Mouse (Mus musculus) liver, postnatal 0 days (tissue): ENCODE measurements around the gene Casd1. TPM values are rescaled to one million over a fixed set of nuclear protein-coding genes. Genes with fewer than 3 reads are reported as not detected.

Experiments used
- ATAC-seq: fragments of 200-750 bp; cut with Nextera tagmentation; 2 replicates; pipeline ENCODE4 v1.8.0; 2017; ENCODE audit warnings: mild to moderate bottlenecking, moderate library complexity
- DNase-seq: peaks from one replicate; pipeline ENCODE4 v3.0.0-alpha.2; 2016
- H3K27ac ChIP-seq: fragments of 300-500 bp; sonication (generic); 2 replicates; pipeline ENCODE4 v1.5.1; 2014; ENCODE audit warnings: antibody characterized with exemption, moderate library complexity, mild to moderate bottlenecking, low read depth
- H3K27me3 ChIP-seq: fragments of 300-500 bp; sonication (generic); 2 replicates; pipeline ENCODE4 v1.6.1; 2014; ENCODE audit warnings: low read length, control low read depth, mixed read lengths; ENCODE audit not compliant: insufficient read depth
- H3K36me3 ChIP-seq: fragments of 300-500 bp; sonication (generic); replicated peaks from 2 replicates; pipeline ENCODE4 v1.6.1; 2014; ENCODE audit warnings: mild to moderate bottlenecking, control low read depth, low read length, moderate library complexity, mixed read lengths; ENCODE audit not compliant: insufficient read depth
- H3K4me1 ChIP-seq: fragments of 300-500 bp; sonication (generic); 2 replicates; pipeline ENCODE4 v1.6.1; 2014; ENCODE audit warnings: antibody characterized with exemption, mild to moderate bottlenecking, control low read depth; ENCODE audit not compliant: insufficient read depth
- H3K4me2 ChIP-seq: fragments of 300-500 bp; sonication (generic); 2 replicates; pipeline ENCODE4 v1.6.1; 2014; ENCODE audit warnings: low read depth, mild to moderate bottlenecking, low read length, moderate library complexity, mixed read lengths
- H3K4me3 ChIP-seq: fragments of 300-500 bp; sonication (generic); 2 replicates; pipeline ENCODE4 v1.5.1; 2014; ENCODE audit warnings: low read depth, low read length
- H3K9ac ChIP-seq: fragments of 300-500 bp; sonication (generic); replicated peaks from 2 replicates; pipeline ENCODE4 v1.6.1; 2014; ENCODE audit warnings: mild to moderate bottlenecking, moderate library complexity
- H3K9me3 ChIP-seq: fragments of 300-500 bp; sonication (generic); 2 replicates; pipeline ENCODE4 v1.6.1; 2016; ENCODE audit warnings: mild to moderate bottlenecking, control low read depth, low read length, mixed read lengths
- CTCF ChIP-seq: sonication (generic); IDR thresholded peaks from 2 replicates; pipeline ENCODE4 v1.5.1; 2016; ENCODE audit warnings: antibody characterized with exemption, low read depth
- EP300 ChIP-seq: IDR thresholded peaks from 2 replicates; pipeline ENCODE4 v1.6.1; 2016; ENCODE audit warnings: antibody characterized with exemption, low read depth, mild to moderate bottlenecking
- WGBS: fragments of 180-500 bp; shearing (Covaris S2); extraction: QIAGEN DNeasy Blood & Tissue Kit; methylation state at CpG from one replicate; pipeline ENCODE4 v1.1.7; 2014; ENCODE audit not compliant: insufficient replicate concordance; 5-methylcytosine and 5-hydroxymethylcytosine counted together
- polyA plus RNA-seq: library from polyadenylated mRNA; unstranded; fragments of >200 nt; fragmentation: Nextera tagmentation; extraction: Ambion mirVana; gene quantifications from 2 replicates; pipeline ENCODE4 v1.2.1, GENCODE M21; 2015

Gene Casd1
- polyA plus RNA-seq, 1 experiment from 2014 or later = 8.0 TPM

- H3K4me3 ChIP-seq = no peak overlapping the region
- TF ChIP-seq EP300 (no peak), CTCF (no peak)
- ATAC-seq = no peak
- no peak overlapping the region for H3K4me2 ChIP-seq
- no peaks in the 10 kb centered on the region for H3K4me1 ChIP-seq
- H3K9me3 ChIP-seq = no peaks in the 10 kb centered on the region
- H3K27ac ChIP-seq = no peak overlapping the region
- no peaks in the 10 kb centered on the region for H3K27me3 ChIP-seq
- DNase-seq = no peak
- H3K9ac ChIP-seq = no peak overlapping the region
- 56% methylated on average over 1 of the region's 1 CpGs for WGBS
- H3K36me3 ChIP-seq = no peaks in the 10 kb centered on the region
Measured at GRCm38 (mm10) chr6:4562401-4562800, 38.2 kb upstream of the Casd1 start.

GRCm38 (mm10) chr6:4563477-4563876 is 37.2 kb upstream of the Casd1 start:
- Histone ChIP-seq H3K9me3 (no peaks in the 10 kb centered on the region), H3K4me2 (no peak overlapping the region), H3K27ac (no peak overlapping the region), H3K4me3 (no peak overlapping the region), H3K27me3 (no peaks in the 10 kb centered on the region), H3K4me1 (no peaks in the 10 kb centered on the region), H3K36me3 (no peaks in the 10 kb centered on the region), H3K9ac (no peak overlapping the region)
- ATAC-seq (no peak), DNase-seq (no peak)
- 71% methylated on average over 5 of the region's 5 CpGs for WGBS
- TF ChIP-seq CTCF = no peak
- no peak for TF ChIP-seq EP300

GRCm38 (mm10) chr6:4570412-4570811 is 30.2 kb upstream of the Casd1 start:
- no peaks in the 10 kb centered on the region for H3K9me3 ChIP-seq
- no peak for TF ChIP-seq CTCF
- TF ChIP-seq EP300 = no peak
- ATAC-seq (no peak), DNase-seq (no peak)
- H3K27ac ChIP-seq = no peak overlapping the region
- H3K4me1 ChIP-seq = no peaks in the 10 kb centered on the region
- no peak overlapping the region for H3K9ac ChIP-seq
- no peak overlapping the region for H3K4me3 ChIP-seq
- no peaks in the 10 kb centered on the region for H3K36me3 ChIP-seq
- H3K27me3 ChIP-seq = no peaks in the 10 kb centered on the region
- WGBS = 74% methylated on average over 4 of the region's 4 CpGs
- no peak overlapping the region for H3K4me2 ChIP-seq

DNA sequence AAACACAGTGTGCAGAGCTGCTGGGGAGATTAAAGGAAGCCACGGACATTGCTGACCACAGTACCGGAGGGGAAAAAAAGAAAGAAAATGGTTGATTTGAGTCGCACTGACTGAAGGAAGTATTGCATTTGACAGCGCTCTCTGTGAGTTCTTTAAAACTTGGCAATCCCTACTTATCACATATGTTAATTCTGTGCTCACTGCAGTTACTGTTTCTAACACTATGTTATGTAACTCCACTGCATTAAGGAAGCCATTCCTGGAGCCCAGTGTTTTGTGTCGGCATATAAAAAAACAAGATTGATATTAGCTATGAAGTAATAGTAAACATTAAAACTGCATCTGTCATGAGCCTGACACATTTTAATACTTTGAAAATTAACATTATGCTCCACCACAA is 22.9 kb upstream of the Casd1 start:
- DNase-seq (no peak), ATAC-seq (no peak)
- Histone ChIP-seq H3K4me1 (no peaks in the 10 kb centered on the region), H3K27me3 (no peaks in the 10 kb centered on the region), H3K4me2 (no peak overlapping the region), H3K9ac (no peak overlapping the region), H3K9me3 (no peaks in the 10 kb centered on the region), H3K4me3 (no peak overlapping the region), H3K36me3 (no peaks in the 10 kb centered on the region), H3K27ac (no peak overlapping the region)
- WGBS = 54% methylated on average over 5 of the region's 5 CpGs
- TF ChIP-seq CTCF (no peak), EP300 (no peak)

DNA sequence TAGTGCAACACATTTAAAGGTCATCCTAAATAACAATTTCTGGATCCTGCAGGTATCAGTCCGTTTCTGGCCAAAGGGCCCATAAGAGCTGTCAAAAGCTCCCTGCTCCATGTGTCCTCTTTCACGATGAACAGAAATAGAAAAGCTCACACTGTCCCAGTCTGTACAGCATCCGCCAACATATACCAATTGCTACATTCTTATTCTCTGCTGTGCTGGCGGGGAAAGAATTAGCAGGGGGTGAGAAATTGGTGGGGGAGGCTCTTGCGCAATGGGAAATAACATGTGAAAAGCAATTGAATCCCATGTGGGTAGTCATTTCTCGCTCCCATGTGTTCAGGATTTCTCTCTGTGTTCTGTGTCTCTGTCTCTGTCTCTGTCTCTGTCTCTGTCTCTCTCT is 22.3 kb upstream of the Casd1 start:
- Histone ChIP-seq H3K9ac (no peak overlapping the region), H3K4me2 (no peak overlapping the region), H3K27me3 (no peaks in the 10 kb centered on the region), H3K27ac (no peak overlapping the region), H3K4me3 (no peak overlapping the region), H3K9me3 (no peaks in the 10 kb centered on the region), H3K36me3 (no peaks in the 10 kb centered on the region), H3K4me1 (no peaks in the 10 kb centered on the region)
- 73% methylated on average over 6 of the region's 6 CpGs for WGBS
- DNase-seq (no peak), ATAC-seq (no peak)
- TF ChIP-seq EP300 (no peak), CTCF (no peak)

DNA sequence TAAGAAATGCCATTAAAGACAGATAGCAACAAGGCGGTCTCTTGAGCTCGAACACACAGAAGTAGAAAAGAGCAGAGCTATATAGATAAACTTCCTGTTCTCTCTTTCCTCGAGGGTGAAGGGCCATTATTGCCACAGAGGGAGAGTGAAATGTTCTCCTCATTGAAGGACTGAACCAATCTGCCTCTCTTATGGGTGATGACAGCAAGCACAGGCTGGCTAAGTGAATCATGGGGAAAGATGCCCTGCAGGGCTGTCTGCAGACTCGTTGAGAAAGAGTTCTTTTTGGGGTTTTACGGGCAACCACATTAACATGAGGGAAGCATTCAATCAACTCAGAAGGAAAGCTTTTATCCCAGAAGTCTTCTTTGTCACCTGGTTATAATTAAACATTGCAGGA is 21.0 kb upstream of the Casd1 start:
- H3K9me3 ChIP-seq = no peaks in the 10 kb centered on the region
- no peak overlapping the region for H3K9ac ChIP-seq
- H3K36me3 ChIP-seq = no peaks in the 10 kb centered on the region
- no peak overlapping the region for H3K4me2 ChIP-seq
- no peak overlapping the region for H3K4me3 ChIP-seq
- no peaks in the 10 kb centered on the region for H3K27me3 ChIP-seq
- no peak for ATAC-seq
- TF ChIP-seq CTCF = no peak
- no peak for TF ChIP-seq EP300
- H3K4me1 ChIP-seq = no peaks in the 10 kb centered on the region
- DNase-seq = no peak
- WGBS = 53% methylated on average over 5 of the region's 5 CpGs
- H3K27ac ChIP-seq = no peak overlapping the region

DNA sequence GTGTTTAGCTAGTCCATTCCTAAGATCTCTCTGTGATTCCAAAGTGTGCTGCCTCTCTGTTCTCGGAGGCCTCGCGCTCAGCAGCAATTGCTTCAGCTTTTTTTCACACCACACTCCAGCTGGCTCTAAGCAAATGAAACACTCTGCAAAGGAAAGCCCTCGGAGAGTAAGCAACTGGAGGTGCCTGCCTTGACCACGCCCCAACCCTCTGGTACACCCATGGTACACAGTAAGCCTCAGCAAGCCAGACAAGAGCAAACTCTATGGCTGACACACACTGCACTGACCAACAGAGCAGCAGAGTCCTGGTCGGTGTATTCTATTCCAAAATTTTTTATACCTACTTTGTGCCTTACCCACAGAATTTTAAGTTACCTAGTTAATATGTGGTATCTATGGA is 17.2 kb upstream of the Casd1 start:
- no peak overlapping the region for H3K9ac ChIP-seq
- ATAC-seq = no peak
- no peaks in the 10 kb centered on the region for H3K27me3 ChIP-seq
- H3K4me3 ChIP-seq = no peak overlapping the region
- H3K4me1 ChIP-seq = no peaks in the 10 kb centered on the region
- no peaks in the 10 kb centered on the region for H3K9me3 ChIP-seq
- WGBS = 62% methylated on average over 6 of the region's 6 CpGs
- no peak for DNase-seq
- no peak overlapping the region for H3K27ac ChIP-seq
- TF ChIP-seq EP300 (no peak), CTCF (no peak)
- H3K4me2 ChIP-seq = no peak overlapping the region
- no peaks in the 10 kb centered on the region for H3K36me3 ChIP-seq
